Mouse (Mus musculus) kidney, adult 10 weeks (tissue): ENCODE data around the gene Fam136a. TPM values are rescaled to one million over a fixed set of nuclear protein-coding genes. Genes with fewer than 3 reads are reported as not detected.

Experiments
- polyA plus RNA-seq: library from polyadenylated mRNA; stranded (reverse); fragments of 350-450 nt; fragmentation: Illumina TruSeq; extraction: RNeasy Lipid Tissue Mini Kit (QIAGEN cat#74804); gene quantifications from one replicate; pipeline ENCODE4 v1.2.3, GENCODE M21; 2014; ENCODE audit warnings: low read depth, low replicate concordance

The Fam136a gene
- 79.4 TPM for polyA plus RNA-seq

DNA sequence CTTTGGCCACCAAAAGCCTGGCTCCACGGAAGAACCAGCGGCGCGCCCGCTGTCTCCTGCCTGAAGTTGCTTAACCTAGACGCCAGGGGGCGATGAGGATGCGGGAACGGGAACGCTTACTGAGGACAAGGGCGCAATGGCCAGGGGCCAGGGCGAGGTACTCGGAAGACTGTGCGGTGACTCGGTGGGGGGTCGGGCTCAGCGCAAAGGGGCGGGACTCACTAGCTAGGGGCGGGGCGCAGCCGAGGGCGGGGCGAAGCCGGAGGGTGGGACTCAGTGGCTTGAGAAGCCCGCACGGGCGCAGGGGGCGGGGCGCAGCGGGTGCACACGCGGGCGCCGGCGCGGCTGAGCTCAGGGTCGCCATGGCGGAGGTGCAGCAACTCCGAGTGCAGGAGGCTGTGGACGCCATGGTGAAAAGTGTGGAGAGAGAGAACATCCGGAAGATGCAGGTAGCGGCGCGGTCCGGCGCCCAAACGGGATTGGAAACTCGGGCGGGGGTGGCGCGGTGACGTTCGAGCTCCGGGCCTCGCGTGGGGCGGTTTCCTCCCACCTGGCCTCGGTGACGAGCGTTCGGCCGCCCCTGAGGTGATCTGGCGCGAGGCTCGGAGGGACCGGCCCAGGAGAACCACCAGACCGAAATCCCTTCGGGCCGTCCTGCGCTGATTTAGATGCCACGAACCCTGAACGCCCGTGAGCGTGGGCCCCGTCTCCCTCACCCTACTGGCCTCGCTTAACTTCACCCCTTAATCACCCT lies at the start of gene Fam136a:
TSS of gene Fam136a (plus strand) at position 276 of the 754 bp plus-strand sequence.

GRCm38 (mm10) chr6:86370764-86371339 lies 5.4 kb downstream of the Fam136a start, which contains the start of gene Snrpg:
Gene Snrpg, plus strand, starts transcription at chr6:86371304.

GRCm38 (mm10) chr6:86396581-86397256 lies 31.3 kb downstream of the Fam136a start, which contains the start of gene Pcyox1:
Gene Pcyox1, minus strand, starts transcription at chr6:86397154.

GRCm38 (mm10) chr6:86404100-86404861 lies 38.8 kb downstream of the Fam136a start, which contains the start of gene Tia1:
Gene Tia1, plus strand, starts transcription at chr6:86404219.

Other genes with a start within 250 kb of the Fam136a start
- gene Tgfa, start 170.4 kb upstream of the Fam136a start, polyA plus RNA-seq: 2.3 TPM
- gene Snrpg, start 5.7 kb downstream of the Fam136a start, polyA plus RNA-seq: 10.8 TPM
- 138 TPM for gene Pcyox1, start 31.5 kb downstream of the Fam136a start, polyA plus RNA-seq
- 46.9 TPM for gene Tia1, start 38.6 kb downstream of the Fam136a start, polyA plus RNA-seq
- not detected for gene Gm44790, start 61.0 kb downstream of the Fam136a start, polyA plus RNA-seq
- gene C87436, start 72.7 kb downstream of the Fam136a start, polyA plus RNA-seq: 13.9 TPM
- 101 TPM for gene Pcbp1, start 160.7 kb downstream of the Fam136a start, polyA plus RNA-seq